Mouse (Mus musculus) kidney, adult 2 months (tissue): ENCODE data around the gene Tacc3.

Experiments used
- CTCF ChIP-seq: fragments of 200-500 bp; conservative IDR thresholded peaks from 2 replicates; pipeline ENCODE4 v1.5.1; 2011; ENCODE audit warnings: low read depth, mild to moderate bottlenecking, control low read depth, low read length, moderate library complexity, mixed read lengths; ENCODE audit not compliant: insufficient read depth, insufficient read length
- POLR2A ChIP-seq: fragments of 200-500 bp; IDR thresholded peaks from one replicate; pipeline ENCODE4 v1.6.1; 2011; ENCODE audit warnings: low read depth, low read length, control low read depth

GRCm38 (mm10) chr5:33623766-33624165 is 34.2 kb upstream of the Tacc3 start:
- TF ChIP-seq POLR2A (no peak), CTCF (no peak)
